Mouse (Mus musculus) CH12F3 (cell line): ENCODE data around the gene Chac2.
"Not testable (repeated sequence)": the region's sequence is repeated elsewhere in the genome, so short reads cannot be mapped to it uniquely, and the experiment has no call there.

Source experiments
- in situ Hi-C: fragments of 300-500 bp; cut with MboI; formaldehyde crosslinking; loops from 2 replicates; pipeline ENCODE4 v1.14.3; 2020; ENCODE audit warnings: low sequenced_read_pairs

The Chac2 gene

DNA sequence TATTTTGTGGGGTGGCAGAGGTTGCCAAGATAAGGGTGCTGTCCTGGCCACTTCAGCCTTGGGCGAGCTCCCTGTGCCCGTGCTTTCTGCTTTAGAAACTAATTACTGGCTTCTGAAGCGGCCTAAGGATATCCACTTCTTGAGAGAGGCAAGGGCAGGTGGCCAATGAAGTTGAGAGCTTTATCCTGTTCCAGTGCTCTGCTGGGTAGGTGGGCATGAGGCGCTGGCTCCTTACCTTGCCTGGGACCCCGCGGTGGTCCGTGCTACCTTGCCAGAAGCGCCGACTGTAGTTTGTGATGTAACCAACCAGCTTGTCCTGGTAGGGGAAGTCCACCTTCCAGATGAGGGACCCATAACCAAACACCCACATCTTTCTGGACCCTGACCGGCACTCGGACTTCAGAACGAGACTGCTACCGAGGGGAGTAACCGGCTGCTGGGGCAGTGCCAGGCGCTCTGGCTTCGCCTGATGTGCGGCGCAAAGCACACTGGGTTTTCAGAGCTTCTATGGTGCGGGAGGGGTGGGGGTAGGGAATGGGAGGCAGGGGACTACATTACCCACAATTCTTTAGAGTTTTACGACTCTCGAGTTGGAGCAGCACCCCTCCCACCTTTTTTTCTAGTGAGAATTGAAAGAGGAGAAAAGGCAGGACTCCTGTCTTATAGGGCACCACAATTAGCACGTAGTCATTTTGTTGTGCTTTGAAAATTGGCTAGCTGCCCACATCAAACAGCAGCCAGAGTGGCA, at the start of gene Chac2:
Chac2 (minus strand) TSS at position 474 of the 748 bp plus-strand sequence.
- in situ Hi-C loops, result no loop called here

- in situ Hi-C loops, result no loop called here
Observed at GRCm38 (mm10) chr11:31034958-31035357, 48.8 kb upstream of the Chac2 start.

DNA sequence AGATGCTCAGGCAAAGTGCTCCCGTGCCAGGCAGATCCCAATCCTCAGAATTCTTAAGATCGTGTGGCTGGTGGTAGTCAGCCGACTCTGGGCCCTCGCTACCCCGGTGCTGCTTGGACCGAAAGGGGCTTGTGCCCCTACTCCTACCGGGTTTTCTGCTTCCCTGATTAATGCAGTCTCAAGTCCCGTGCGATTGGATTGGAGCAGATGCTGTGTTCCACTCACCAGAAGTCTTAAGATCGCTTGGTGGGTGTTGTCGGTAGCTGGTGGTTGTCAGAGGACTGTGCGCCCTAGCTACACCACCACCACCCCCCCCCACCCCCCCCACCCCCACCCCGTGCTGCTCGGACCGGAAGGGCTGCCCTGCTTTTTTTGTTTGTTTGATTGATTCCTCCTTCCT, 31.3 kb upstream of the Chac2 start:
- in situ Hi-C loops, result not testable (repeated sequence)

DNA sequence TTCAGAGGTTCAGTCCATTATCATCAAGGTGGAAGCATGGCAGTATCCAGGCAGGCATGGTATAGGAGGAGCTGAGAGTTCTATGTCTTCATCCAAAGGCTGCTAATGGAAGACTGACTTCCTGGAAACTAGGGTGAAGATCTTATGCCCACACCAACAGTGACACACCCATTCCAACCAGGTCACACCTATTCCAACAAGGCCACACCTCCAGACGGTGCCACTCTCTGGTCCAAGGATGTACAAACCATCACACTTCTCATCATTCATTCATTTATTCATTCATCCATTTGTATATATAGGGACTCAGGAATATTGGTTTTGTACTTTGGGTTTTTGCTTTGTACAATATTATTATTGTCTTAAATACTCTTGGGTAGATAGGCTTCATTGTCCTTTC, 23.5 kb upstream of the Chac2 start:
- in situ Hi-C loops, result not testable (repeated sequence)

- in situ Hi-C loops, result no loop called here
Observed at GRCm38 (mm10) chr11:31001169-31001908, 15.2 kb upstream of the Chac2 start.

- in situ Hi-C loops, result no loop called here
Observed at GRCm38 (mm10) chr11:31000028-31000427, 13.9 kb upstream of the Chac2 start.

GRCm38 (mm10) chr11:30998704-30999103, 12.6 kb upstream of the Chac2 start:
- in situ Hi-C loops, result no loop called here

DNA sequence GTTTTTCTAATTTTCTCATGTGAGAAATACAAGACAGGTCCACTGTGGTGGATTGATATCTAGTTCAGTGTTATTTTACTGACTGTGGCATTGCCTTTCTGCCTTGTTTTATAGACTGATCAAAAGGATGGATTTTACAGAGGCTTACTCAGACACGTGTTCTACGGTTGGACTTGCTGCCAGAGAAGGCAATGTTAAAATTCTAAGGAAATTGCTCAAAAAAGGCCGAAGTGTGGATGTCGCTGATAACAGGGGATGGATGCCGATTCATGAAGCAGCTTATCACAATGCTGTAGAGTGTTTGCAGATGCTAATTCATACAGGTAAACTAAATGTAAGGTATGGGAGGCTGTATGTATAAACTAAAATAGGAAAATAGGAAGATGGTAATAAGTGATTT, 12.0 kb upstream of the Chac2 start:
- in situ Hi-C loops, result no loop called here

GRCm38 (mm10) chr11:30996670-30997069, 10.5 kb upstream of the Chac2 start:
- in situ Hi-C loops, result no loop called here

GRCm38 (mm10) chr11:30986625-30987017, 471 bp upstream of the Chac2 start:
- in situ Hi-C loops, result no loop called here

DNA sequence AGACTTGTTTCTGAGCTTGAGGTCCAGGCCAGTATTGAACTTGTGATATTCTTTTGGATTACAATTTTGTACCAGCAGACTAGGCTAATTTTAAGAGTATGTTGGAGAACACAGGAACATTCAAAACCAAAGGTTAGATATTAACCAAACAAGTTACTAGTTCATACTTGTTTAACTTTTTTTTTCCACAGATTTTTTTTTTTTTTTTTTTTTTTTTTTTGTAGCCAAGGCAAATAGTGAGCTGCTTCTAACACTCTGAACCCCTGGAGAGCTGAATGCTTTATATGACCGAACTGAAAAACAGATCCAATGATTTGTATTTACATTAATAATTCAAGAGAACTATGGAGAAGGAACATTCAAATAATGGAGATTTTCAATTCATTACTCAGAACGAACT, 913 bp downstream of the Chac2 start:
- in situ Hi-C loops, result no loop called here

GRCm38 (mm10) chr11:30954279-30954725, 31.8 kb downstream of the Chac2 start, which contains the start of gene Erlec1:
Gene Erlec1 (minus strand): TSS chr11:30954335.
- in situ Hi-C loops, result no loop called here

DNA sequence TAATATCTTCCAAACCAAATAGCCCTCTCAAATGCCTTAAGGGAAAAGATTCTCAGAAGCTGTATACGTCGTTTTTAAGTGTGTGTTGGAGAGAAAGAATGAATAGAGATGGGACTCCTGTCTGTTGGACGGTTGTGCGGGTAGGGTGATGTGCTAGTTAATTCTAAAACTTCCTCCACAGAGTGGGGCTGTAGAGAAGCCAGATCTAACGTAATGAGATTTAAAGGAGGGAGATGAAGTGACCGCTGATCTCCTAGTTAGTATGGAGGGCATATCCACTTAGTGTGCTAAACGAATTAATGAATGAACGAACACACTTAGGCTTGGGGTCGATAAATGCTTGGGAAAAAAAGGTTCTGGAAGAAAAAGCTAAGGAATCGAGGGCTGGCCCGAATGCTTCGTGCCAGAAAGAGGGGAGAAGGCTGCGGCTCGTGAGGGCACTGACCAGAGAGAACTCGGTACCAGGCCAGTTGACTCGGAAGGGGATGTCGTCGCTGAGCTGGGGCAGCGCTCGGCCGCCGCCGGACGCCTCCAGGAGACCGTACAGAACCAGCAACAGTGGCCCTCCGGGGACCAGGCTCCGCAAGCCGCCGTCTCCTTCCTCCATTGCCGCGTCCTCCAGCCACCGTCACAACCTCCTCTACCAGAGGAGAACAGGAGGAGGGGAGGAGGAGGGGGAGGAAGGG, 32.5 kb downstream of the Chac2 start:
- in situ Hi-C loops, result no loop called here

- in situ Hi-C loops, result no loop called here
Observed at GRCm38 (mm10) chr11:30952829-30953228, 33.3 kb downstream of the Chac2 start.

- in situ Hi-C loops, result no loop called here
Observed at GRCm38 (mm10) chr11:30943522-30943921, 42.6 kb downstream of the Chac2 start.

DNA sequence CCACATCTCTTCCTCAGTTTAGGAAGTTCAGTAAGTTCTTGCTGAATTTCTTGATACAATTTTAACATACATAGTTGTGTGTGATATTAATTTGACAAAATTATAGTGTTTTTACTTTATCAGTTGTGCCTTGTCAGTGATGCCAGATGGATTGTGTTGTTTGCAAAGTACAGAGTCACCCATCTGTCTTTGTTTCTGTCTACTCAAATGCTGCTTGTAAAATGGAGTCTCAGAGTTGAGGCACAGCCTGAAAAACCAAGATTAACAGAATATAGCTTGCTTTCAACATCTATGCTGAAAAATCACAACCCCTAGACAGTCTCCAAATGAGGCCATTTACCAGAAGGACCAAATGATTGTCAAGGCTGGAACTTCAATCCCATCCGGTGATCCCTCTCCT, 57.7 kb downstream of the Chac2 start:
- in situ Hi-C loops, result no loop called here

GRCm38 (mm10) chr11:30928079-30928478, 58.1 kb downstream of the Chac2 start:
- in situ Hi-C loops, result no loop called here
